ENCODE assay signal across 8 mouse cellular contexts in genomic region chr9:101078579-101078978, GRCm38 (mm10). TPM values are rescaled to one million over a fixed set of nuclear protein-coding genes. Genes with fewer than 3 reads are reported as not detected.
DNase-seq lines count a peak whose midpoint lies in the region; ATAC-seq and TF ChIP-seq lines count a peak whose summit lies in the region.

No protein-coding gene starts in this region.

- no peak for TF ChIP-seq POLR2A in ES-Bruce4 (IDR thresholded peaks at IDR 0.05; ENCODE audit: insufficient read depth, low read length)

- 65% methylated on average over 4 of the region's 4 CpGs for WGBS in forebrain, embryonic 16.5 days
- WGBS in liver, embryonic 16.5 days (ENCODE audit: insufficient replicate concordance) = 67% methylated on average over 4 of the region's 4 CpGs

- peaks cover 2% of the 10 kb centered on the region; the same call in 1 of the 2 replicates for H3K36me3 ChIP-seq in ES-Bruce4 (ENCODE audit: control insufficient read depth, insufficient read depth, low read length, poor library complexity, severe bottlenecking)
- H3K36me3 ChIP-seq in forebrain, embryonic 16.5 days (ENCODE audit: control insufficient read depth, insufficient read depth) = no peaks in the 10 kb centered on the region
- H3K36me3 ChIP-seq in liver, embryonic 16.5 days (ENCODE audit: control insufficient read depth, insufficient read depth) = no peaks in the 10 kb centered on the region

- TF ChIP-seq CTCF in ES-Bruce4 (IDR thresholded peaks at IDR 0.05; ENCODE audit: low read depth, low read length) = no peak

- H3K27me3 ChIP-seq in ES-Bruce4 (ENCODE audit: control insufficient read depth, insufficient read depth, low read length, poor library complexity, severe bottlenecking) = no peaks in the 10 kb centered on the region
- no peaks in the 10 kb centered on the region for H3K27me3 ChIP-seq in forebrain, embryonic 16.5 days (replicated peaks; ENCODE audit: control insufficient read depth, insufficient read depth, low read length)
- H3K27me3 ChIP-seq in liver, embryonic 16.5 days (ENCODE audit: control insufficient read depth, insufficient read depth, low read depth, low read length) = no peaks in the 10 kb centered on the region

- no peak for TF ChIP-seq EP300 in ES-Bruce4 (IDR thresholded peaks at IDR 0.05; ENCODE audit: insufficient read depth, low read depth, low read length)

- no peak for ATAC-seq in forebrain, embryonic 16.5 days
- no peak for ATAC-seq in liver, embryonic 16.5 days (ENCODE audit: low read depth)
- no peak for ATAC-seq in granulocyte monocyte progenitor cell, adult 5-6 weeks (replicated peaks; ENCODE audit: poor library complexity, severe bottlenecking)

- H3K9me3 ChIP-seq in ES-Bruce4 (replicated peaks; ENCODE audit: control insufficient read depth, insufficient read depth, low read length, poor library complexity, severe bottlenecking) = no peaks in the 10 kb centered on the region
- no peaks in the 10 kb centered on the region for H3K9me3 ChIP-seq in forebrain, embryonic 16.5 days (ENCODE audit: control insufficient read depth, low read length)
- H3K9me3 ChIP-seq in liver, embryonic 16.5 days (replicated peaks; ENCODE audit: control insufficient read depth, low read length) = no peaks in the 10 kb centered on the region

- peak overlapping the region; percentile 49 for H3K4me2 ChIP-seq in forebrain, embryonic 16.5 days (ENCODE audit: low read length)
- H3K4me2 ChIP-seq in liver, embryonic 16.5 days (ENCODE audit: low read depth, low read length) = peak overlapping the region; percentile 68

- peaks cover 1% of the 10 kb centered on the region for H3K4me1 ChIP-seq in ES-Bruce4 (ENCODE audit: control insufficient read depth, insufficient read depth, low read length)
- peaks cover 23% of the 10 kb centered on the region for H3K4me1 ChIP-seq in forebrain, embryonic 16.5 days (replicated peaks; ENCODE audit: control insufficient read depth, insufficient read depth, low read length)
- H3K4me1 ChIP-seq in liver, embryonic 16.5 days (ENCODE audit: control insufficient read depth, low read depth, low read length) = peaks cover 28% of the 10 kb centered on the region

- no peak overlapping the region for H3K27ac ChIP-seq in ES-Bruce4 (ENCODE audit: insufficient read depth, low read length)
- H3K27ac ChIP-seq in forebrain, embryonic 16.5 days (ENCODE audit: low read length) = no peak overlapping the region
- no peak overlapping the region for H3K27ac ChIP-seq in liver, embryonic 16.5 days (ENCODE audit: low read length)

- peak; percentile 89 for DNase-seq in heart, adult 11 months
- DNase-seq in heart, adult 8-10 months (ENCODE audit: low spot score) = no peak
- no peak for DNase-seq in layer of hippocampus, postnatal 25 days (ENCODE audit: extremely low spot score in 1 of 2, low spot score in 1 of 2)
- DNase-seq in layer of hippocampus, adult 9-10 months (ENCODE audit: low spot score) = no peak

- 0 out of 2 replicates have a peak overlapping the region, but pooled peaks have one; percentile 28 for H3K4me3 ChIP-seq in ES-Bruce4 (ENCODE audit: low read depth, low read length)
- peak overlapping the region; percentile 6 for H3K4me3 ChIP-seq in forebrain, embryonic 16.5 days (replicated peaks; ENCODE audit: low read length)
- H3K4me3 ChIP-seq in liver, embryonic 16.5 days (ENCODE audit: low read depth, low read length) = peak overlapping the region; percentile 49

- H3K9ac ChIP-seq in ES-Bruce4 (ENCODE audit: low read depth, poor library complexity, severe bottlenecking) = 0 out of 2 replicates have a peak overlapping the region, but pooled peaks have one; percentile 8
- no peak overlapping the region for H3K9ac ChIP-seq in forebrain, embryonic 16.5 days (replicated peaks; ENCODE audit: low read depth, low read length)
- H3K9ac ChIP-seq in liver, embryonic 16.5 days (ENCODE audit: low read depth, low read length) = peak overlapping the region; percentile 38

RNA-seq across cellular contexts. Expression of gene Msl2, which starts 4.7 kb away (rescaled TPM):
- 10 to 100 TPM; 30.6 to 35.1 (median 34.1) TPM for total RNA-seq in heart, adult 8-10 months (2022)
- polyA plus RNA-seq in ES-Bruce4 (2011; ENCODE audit: insufficient read depth, insufficient read length, low read depth, missing spikeins) = 42.4 and 46.1 TPM in 2 replicates
- 5.0 and 5.4 TPM in 2 replicates for polyA plus RNA-seq in forebrain, embryonic 16.5 days (2015; fragmentation: Nextera tagmentation; extraction: Ambion mirVana)
- 1.6 and 1.7 TPM in 2 replicates for polyA plus RNA-seq in liver, embryonic 16.5 days (2015; fragmentation: Nextera tagmentation; extraction: Ambion mirVana)
- total RNA-seq in layer of hippocampus, postnatal 25 days (2021) = 10 to 100 TPM; 61.5 to 66.9 TPM
- 55.3 and 55.8 TPM in 2 replicates for total RNA-seq in granulocyte monocyte progenitor cell, adult 5-6 weeks (2014; fragmentation: Nextera tagmentation)
- 38.0 and 47.4 TPM in 2 replicates for total RNA-seq in granulocyte monocyte progenitor cell, adult 5-6 weeks (2017)

RNA-seq across cellular contexts. Expression of gene Pccb, which starts 43.9 kb away (rescaled TPM):
- total RNA-seq in heart, adult 8-10 months (2022) = 100 to 1,000 TPM; 105 to 121 (median 110) TPM
- polyA plus RNA-seq in ES-Bruce4 (2011; ENCODE audit: insufficient read depth, insufficient read length, low read depth, missing spikeins) = 16.1 and 17.8 TPM in 2 replicates
- 19.9 and 20.7 TPM in 2 replicates for polyA plus RNA-seq in forebrain, embryonic 16.5 days (2015; fragmentation: Nextera tagmentation; extraction: Ambion mirVana)
- 8.8 TPM in 2 replicates for polyA plus RNA-seq in liver, embryonic 16.5 days (2015; fragmentation: Nextera tagmentation; extraction: Ambion mirVana)
- total RNA-seq in layer of hippocampus, postnatal 25 days (2021) = 10 to 100 TPM; 44.7 to 45.6 TPM
- total RNA-seq in granulocyte monocyte progenitor cell, adult 5-6 weeks (2014; fragmentation: Nextera tagmentation) = 17.9 and 18.7 TPM in 2 replicates
- 15.6 and 21.4 TPM in 2 replicates for total RNA-seq in granulocyte monocyte progenitor cell, adult 5-6 weeks (2017)
